12 mouse cellular contexts compared by ENCODE assay signal in genomic region chr7:125762883-125763830, GRCm38 (mm10). TPM values are rescaled to one million over a fixed set of nuclear protein-coding genes. Genes with fewer than 3 reads are reported as not detected.
DNase-seq lines count a peak whose midpoint lies in the region; ATAC-seq and TF ChIP-seq lines count a peak whose summit lies in the region.
"Had no signal": no experiment of that assay in that cellular context is flagged by ENCODE, and none has a peak within 500 bp of the region (broad histone marks: within the 10 kb centered on the region; RNA-seq: fewer than 3 reads in every experiment).

No protein-coding gene starts in this region.

- no peak overlapping the region for H3K9ac ChIP-seq in heart, postnatal 0 days (replicated peaks; ENCODE audit: low read depth, low read length)
- H3K9ac ChIP-seq in forebrain, embryonic 16.5 days (replicated peaks; ENCODE audit: low read depth, low read length) = no peak overlapping the region
- H3K9ac ChIP-seq in midbrain, embryonic 13.5 days (replicated peaks) = no peak overlapping the region

- H3K9me3 ChIP-seq in heart, postnatal 0 days (replicated peaks; ENCODE audit: control insufficient read depth, low read length) = no peaks in the 10 kb centered on the region
- no peaks in the 10 kb centered on the region for H3K9me3 ChIP-seq in forebrain, embryonic 16.5 days (ENCODE audit: control insufficient read depth, low read length)
- H3K9me3 ChIP-seq in midbrain, embryonic 13.5 days = no peaks in the 10 kb centered on the region

- H3K4me2 ChIP-seq in heart, postnatal 0 days (ENCODE audit: low read depth, low read length) = no peak overlapping the region
- H3K4me2 ChIP-seq in forebrain, embryonic 16.5 days (ENCODE audit: low read length) = no peak overlapping the region
- H3K4me2 ChIP-seq in midbrain, embryonic 13.5 days (replicated peaks) = no peak overlapping the region

- H3K4me3 ChIP-seq in heart, postnatal 0 days (ENCODE audit: low read depth, low read length) = no peak overlapping the region
- no peak overlapping the region for H3K4me3 ChIP-seq in forebrain, embryonic 16.5 days (replicated peaks; ENCODE audit: low read length)
- no peak overlapping the region for H3K4me3 ChIP-seq in midbrain, embryonic 13.5 days (replicated peaks)

- peak overlapping the region; percentile 93 for H3K27ac ChIP-seq in heart, postnatal 0 days (ENCODE audit: low read depth)
- no peak overlapping the region for H3K27ac ChIP-seq in forebrain, embryonic 16.5 days (ENCODE audit: low read length)
- H3K27ac ChIP-seq in midbrain, embryonic 13.5 days = no peak overlapping the region; the same call in 1 of the 2 replicates

- intact Hi-C loops in heart, postnatal 14 days (cut with DNase I) = no loop called here
- intact Hi-C loops in gastrocnemius, postnatal 36 days (cut with DNase I) = no loop called here

- TF ChIP-seq CTCF in heart, postnatal 0 days (IDR thresholded peaks at IDR 0.05; ENCODE audit: low read depth) = no peak
- TF ChIP-seq CTCF in brain, embryonic 14.5 days (IDR thresholded peaks at IDR 0.05; ENCODE audit: borderline replicate concordance, extremely low read depth, insufficient read depth, insufficient read length) = no peak

- ATAC-seq in heart, postnatal 0 days (ENCODE audit: insufficient read depth, low read depth) = no peak
- ATAC-seq in forebrain, embryonic 16.5 days = peak; percentile 43; the same call in 1 of the 2 replicates
- ATAC-seq in midbrain, embryonic 13.5 days = peak; percentile 63

- no peaks in the 10 kb centered on the region; the same call in 1 of the 2 replicates for H3K36me3 ChIP-seq in heart, postnatal 0 days (replicated peaks; ENCODE audit: control insufficient read depth, insufficient read depth, low read length)
- H3K36me3 ChIP-seq in forebrain, embryonic 16.5 days (ENCODE audit: control insufficient read depth, insufficient read depth) = no peaks in the 10 kb centered on the region
- H3K36me3 ChIP-seq in midbrain, embryonic 13.5 days = peaks cover 27% of the 10 kb centered on the region

- peaks cover 21% of the 10 kb centered on the region for H3K4me1 ChIP-seq in heart, postnatal 0 days (ENCODE audit: control insufficient read depth, insufficient read depth)
- peaks cover 7% of the 10 kb centered on the region for H3K4me1 ChIP-seq in forebrain, embryonic 16.5 days (replicated peaks; ENCODE audit: control insufficient read depth, insufficient read depth, low read length)
- peaks cover 10% of the 10 kb centered on the region for H3K4me1 ChIP-seq in midbrain, embryonic 13.5 days (replicated peaks)

- no peaks in the 10 kb centered on the region for H3K27me3 ChIP-seq in heart, postnatal 0 days (ENCODE audit: control insufficient read depth, insufficient read depth, low read length)
- no peaks in the 10 kb centered on the region for H3K27me3 ChIP-seq in forebrain, embryonic 16.5 days (replicated peaks; ENCODE audit: control insufficient read depth, insufficient read depth, low read length)
- H3K27me3 ChIP-seq in midbrain, embryonic 13.5 days = no peaks in the 10 kb centered on the region
- H3K27me3 ChIP-seq: CH12.LX had no signal

- DNase-seq in heart, postnatal 0 days (ENCODE audit: low spot score) = no peak
- no peak for DNase-seq in heart, postnatal 14 days
- DNase-seq in brain, embryonic 14.5 days (ENCODE audit: low read depth) = peak; percentile 72
- DNase-seq in Muller cell, postnatal 12 days (ENCODE audit: inconsistent ontology term) = no peak
- no peak for DNase-seq in gastrocnemius, postnatal 36 days
- DNase-seq in cerebellum, postnatal 36 days = no peak
- DNase-seq: heart, postnatal 36 days; liver; right cerebral cortex, postnatal 4 days had no signal

- TF ChIP-seq EP300 in heart, postnatal 0 days (IDR thresholded peaks at IDR 0.05; ENCODE audit: low read depth) = no peak

- WGBS in heart, postnatal 0 days = 79% methylated on average over 7 of the region's 7 CpGs
- WGBS in forebrain, embryonic 16.5 days = 17% methylated on average over 7 of the region's 7 CpGs
- whole genome bisulfite sequencing in midbrain, embryonic 13.5 days = 43% methylated on average over 7 of the region's 7 CpGs

- TF ChIP-seq POLR2A in brain, embryonic 14.5 days (IDR thresholded peaks at IDR 0.05; ENCODE audit: borderline replicate concordance, extremely low read depth, insufficient read depth, insufficient read length, poor library complexity, severe bottlenecking) = no peak

RNA-seq across cellular contexts. Expression of gene D430042O09Rik, which starts 55.5 kb away (rescaled TPM):
- total RNA-seq in heart, postnatal 0 days (2014; rRNA removed; ENCODE audit: low replicate concordance) = 19.1 and 23.9 TPM in 2 replicates
- 3.4 and 4.5 TPM in 2 replicates for polyA plus RNA-seq in heart, postnatal 0 days (2015; fragmentation: Nextera tagmentation; extraction: Ambion mirVana)
- 10 to 100 TPM; 11.7 to 15.2 TPM for total RNA-seq in heart, postnatal 14 days (2021)
- 17.3 and 18.4 TPM in 2 replicates for polyA plus RNA-seq in brain, embryonic 14.5 days (2012; rRNA removed)
- 9.5 and 10.2 TPM in 2 replicates for polyA plus RNA-seq in forebrain, embryonic 16.5 days (2015; fragmentation: Nextera tagmentation; extraction: Ambion mirVana)
- 7.5 and 9.2 TPM in 2 replicates for polyA plus RNA-seq in midbrain, embryonic 13.5 days (2015; fragmentation: Nextera tagmentation; extraction: Ambion mirVana)
- 1 to 10 TPM; 4.4 to 6.5 TPM for total RNA-seq in gastrocnemius, postnatal 36 days (2021)

RNA-seq across cellular contexts. Expression of gene Gtf3c1, which starts 55.6 kb away (rescaled TPM):
- total RNA-seq in heart, postnatal 0 days (2014; rRNA removed; ENCODE audit: low replicate concordance) = 66.6 and 70.8 TPM in 2 replicates
- polyA plus RNA-seq in heart, postnatal 0 days (2015; fragmentation: Nextera tagmentation; extraction: Ambion mirVana) = 14.5 and 14.9 TPM in 2 replicates
- total RNA-seq in heart, postnatal 14 days (2021) = 10 to 100 TPM; 68.4 to 72.4 TPM
- 53.6 and 67.0 TPM in 2 replicates for polyA plus RNA-seq in brain, embryonic 14.5 days (2012; rRNA removed)
- 40.6 and 42.4 TPM in 2 replicates for polyA plus RNA-seq in forebrain, embryonic 16.5 days (2015; fragmentation: Nextera tagmentation; extraction: Ambion mirVana)
- 37.0 and 42.3 TPM in 2 replicates for polyA plus RNA-seq in midbrain, embryonic 13.5 days (2015; fragmentation: Nextera tagmentation; extraction: Ambion mirVana)
- total RNA-seq in gastrocnemius, postnatal 36 days (2021) = 10 to 100 TPM; 32.0 to 32.8 TPM
